Mouse (Mus musculus) thymus, adult 2 months (tissue): Measurements from ENCODE around the gene Slc13a5. TPM values are rescaled to one million over a fixed set of nuclear protein-coding genes. Genes with fewer than 3 reads are reported as not detected.
A peak's percentile ranks its signal among the peaks of the same experiment; 100 is the strongest.

Source experiments
- DNase-seq: peaks from one replicate; pipeline ENCODE4 v3.0.0; 2021
- H3K27ac ChIP-seq: fragments of 200-500 bp; 2 replicates; pipeline ENCODE4 v1.5.1; 2012; ENCODE audit warnings: low read length, control low read depth; ENCODE audit not compliant: control insufficient read depth, insufficient read depth
- H3K27me3 ChIP-seq: fragments of 200-500 bp; 2 replicates; pipeline ENCODE4 v1.6.1; 2012; ENCODE audit warnings: mild to moderate bottlenecking, low read length, moderate library complexity, mixed read lengths; ENCODE audit not compliant: control insufficient read depth, insufficient read depth
- H3K36me3 ChIP-seq: fragments of 200-500 bp; 2 replicates; pipeline ENCODE4 v1.6.1; 2012; ENCODE audit warnings: mild to moderate bottlenecking, low read length, moderate library complexity; ENCODE audit not compliant: control insufficient read depth, insufficient read depth
- H3K4me1 ChIP-seq: fragments of 200-500 bp; replicated peaks from 2 replicates; pipeline ENCODE4 v1.6.1; 2012; ENCODE audit warnings: low read length; ENCODE audit not compliant: control insufficient read depth, insufficient read depth
- H3K4me3 ChIP-seq: fragments of 200-500 bp; 2 replicates; pipeline ENCODE4 v1.5.1; 2012; ENCODE audit warnings: mild to moderate bottlenecking, low read length, control low read depth, moderate library complexity; ENCODE audit not compliant: control insufficient read depth, insufficient read depth
- CTCF ChIP-seq: fragments of 200-500 bp; IDR thresholded peaks from 2 replicates; pipeline ENCODE4 v1.5.1; 2012; ENCODE audit warnings: mild to moderate bottlenecking, control low read depth, low read length, moderate library complexity, borderline replicate concordance; ENCODE audit not compliant: control insufficient read depth, poor library complexity, insufficient read depth; ENCODE audit errors: extremely low read depth
- POLR2A ChIP-seq: fragments of 200-500 bp; IDR thresholded peaks from 2 replicates; pipeline ENCODE4 v1.6.1; 2012; ENCODE audit warnings: mild to moderate bottlenecking, low read length, control low read depth, moderate library complexity; ENCODE audit not compliant: control insufficient read depth, poor library complexity, insufficient read depth; ENCODE audit errors: extremely low read depth
- WGBS: fragments of 180-500 bp; shearing (Covaris S2); methylation state at CpG from one replicate; pipeline ENCODE4 v1.1.7; 2018; 5-methylcytosine and 5-hydroxymethylcytosine counted together
- polyA plus RNA-seq: library from polyadenylated mRNA; depleted of rRNA; stranded (reverse); fragments of >200 nt; gene quantifications from 2 replicates; pipeline ENCODE4 v1.2.3, GENCODE M21; 2012; rRNA removed

Slc13a5 gene
- 0.04 and 0.10 TPM in 2 replicates for polyA plus RNA-seq

DNA sequence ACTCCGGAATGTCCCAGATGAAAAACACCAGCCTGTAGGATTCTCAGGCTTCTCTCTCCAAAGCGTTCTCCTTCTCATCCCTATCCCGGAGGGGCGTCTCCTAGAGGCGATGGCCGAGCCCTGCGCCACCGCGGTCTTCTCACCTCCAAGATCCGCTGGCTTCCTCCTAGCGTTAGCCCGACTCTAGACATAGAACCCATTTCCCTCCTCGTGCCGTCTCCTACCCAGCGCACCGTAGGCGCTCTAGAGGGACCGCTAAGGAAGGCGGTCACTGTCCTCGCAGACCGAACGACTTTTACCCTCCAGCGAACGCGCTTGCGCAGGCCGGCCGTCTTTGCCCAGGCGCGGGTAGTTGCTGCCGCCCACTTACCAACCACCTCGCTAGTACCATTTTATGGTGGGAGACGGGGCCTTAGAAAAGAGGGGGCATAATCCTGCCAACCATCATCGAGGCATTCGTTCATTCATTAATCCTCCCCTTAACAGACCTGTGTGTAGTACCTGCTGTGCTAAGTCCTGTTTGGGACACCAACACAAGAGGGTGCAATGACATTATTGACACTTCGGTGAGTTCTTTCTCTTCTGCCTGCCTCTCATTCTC is at the start of gene Slc13a5:
Slc13a5 (minus strand) TSS at position 263 of the 601 bp plus-strand sequence.
- Histone ChIP-seq H3K4me3 (peak within 1 kb of the TSS; percentile 5), H3K36me3 (no peaks in the 10 kb centered on the region), H3K27me3 (peaks cover 10% of the 10 kb centered on the region; the same call in 1 of the 2 replicates), H3K4me1 (peaks cover 8% of the 10 kb centered on the region; the same call in 1 of the 2 replicates), H3K27ac (no peak within 1 kb of the TSS)
- DNase-seq = no peak
- TF ChIP-seq CTCF (no peak), POLR2A (no peak)
- 8% methylated on average over 36 of the region's 36 CpGs for WGBS

GRCm38 (mm10) chr11:72314151-72314895 is 47.3 kb upstream of the Slc13a5 start, which contains the start of gene Fbxo39:
Gene Fbxo39, plus strand, starts transcription at chr11:72314444.
- no peaks in the 10 kb centered on the region for H3K36me3 ChIP-seq
- WGBS = 19% methylated on average over 42 of the region's 42 CpGs
- no peak within 1 kb of the TSS for H3K27ac ChIP-seq
- H3K4me1 ChIP-seq = no peaks in the 10 kb centered on the region
- TF ChIP-seq POLR2A (no peak), CTCF (no peak)
- peaks cover 3% of the 10 kb centered on the region; the same call in 1 of the 2 replicates for H3K27me3 ChIP-seq
- DNase-seq = no peak
- H3K4me3 ChIP-seq = no peak within 1 kb of the TSS

DNA sequence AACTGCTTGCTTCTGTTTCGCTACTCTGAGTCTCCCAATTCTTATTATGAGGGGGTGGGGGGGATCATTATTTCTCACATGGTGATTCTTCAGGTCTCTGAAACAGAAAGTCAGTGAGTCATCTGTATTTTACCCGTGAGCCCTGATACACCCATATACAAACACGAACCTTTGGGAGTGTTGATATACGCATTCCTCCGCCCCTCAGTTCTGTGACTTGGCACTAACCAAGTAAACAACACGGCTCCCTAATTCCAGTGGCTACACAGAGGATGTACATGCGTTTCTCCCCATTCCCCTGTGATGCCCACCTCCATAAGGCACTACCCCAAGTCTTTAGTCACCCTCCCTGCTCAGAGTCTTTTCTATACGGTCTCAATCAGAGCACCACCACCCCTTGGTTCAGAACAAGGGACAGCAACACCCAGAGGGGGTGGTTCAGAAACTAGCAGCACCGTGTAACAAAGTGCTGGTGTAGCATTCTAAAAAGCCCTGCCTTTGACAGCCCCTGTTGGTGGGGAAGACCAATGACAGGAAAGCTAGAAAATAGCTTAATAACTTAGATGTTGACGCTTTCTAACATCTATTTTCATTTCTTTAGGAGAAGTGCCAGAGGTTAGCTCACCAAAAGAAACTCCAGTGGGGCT is 44.5 kb upstream of the Slc13a5 start:
- Histone ChIP-seq H3K27me3 (peaks cover 3% of the 10 kb centered on the region; the same call in 1 of the 2 replicates), H3K27ac (no peak overlapping the region), H3K4me1 (no peaks in the 10 kb centered on the region), H3K36me3 (no peaks in the 10 kb centered on the region), H3K4me3 (no peak overlapping the region)
- TF ChIP-seq POLR2A (no peak), CTCF (no peak)
- no peak for DNase-seq
- WGBS = 96% methylated on average over 10 of the region's 10 CpGs

GRCm38 (mm10) chr11:72310491-72310890 is 43.5 kb upstream of the Slc13a5 start:
- H3K4me3 ChIP-seq = no peak overlapping the region
- no peak for DNase-seq
- H3K4me1 ChIP-seq = no peaks in the 10 kb centered on the region
- no peaks in the 10 kb centered on the region for H3K36me3 ChIP-seq
- TF ChIP-seq CTCF (no peak), POLR2A (no peak)
- 96% methylated on average over 4 of the region's 4 CpGs for WGBS
- H3K27me3 ChIP-seq = peaks cover 3% of the 10 kb centered on the region; the same call in 1 of the 2 replicates
- H3K27ac ChIP-seq = no peak overlapping the region

GRCm38 (mm10) chr11:72308982-72309381 is 42.0 kb upstream of the Slc13a5 start:
- DNase-seq = no peak
- WGBS = 94% methylated on average over 2 of the region's 2 CpGs
- H3K36me3 ChIP-seq = no peaks in the 10 kb centered on the region; the same call in 1 of the 2 replicates
- H3K27ac ChIP-seq = no peak overlapping the region
- no peaks in the 10 kb centered on the region for H3K27me3 ChIP-seq
- H3K4me3 ChIP-seq = no peak overlapping the region
- TF ChIP-seq CTCF (no peak), POLR2A (no peak)
- 0 out of 2 replicates have a peak, but pooled peaks cover 3% of the 10 kb centered on the region for H3K4me1 ChIP-seq

- peaks cover 9% of the 10 kb centered on the region; the same call in 1 of the 2 replicates for H3K4me1 ChIP-seq
- no peaks in the 10 kb centered on the region for H3K27me3 ChIP-seq
- H3K4me3 ChIP-seq = no peak overlapping the region
- 95% methylated on average over 5 of the region's 5 CpGs for WGBS
- no peak overlapping the region for H3K27ac ChIP-seq
- H3K36me3 ChIP-seq = no peaks in the 10 kb centered on the region; the same call in 1 of the 2 replicates
- no peak for DNase-seq
- TF ChIP-seq POLR2A (no peak), CTCF (no peak)
These were observed 40.4 kb upstream of the Slc13a5 start for GRCm38 (mm10) chr11:72307461-72307860.
